Mouse (Mus musculus) mouse trophoblast stem cell (cell line): Measurements from ENCODE around the gene Kctd4.

Source experiments
- in situ Hi-C, 2 experiments: fragments of 300-500 bp; cut with MseI, MboI; formaldehyde crosslinking; loops; 2 replicates in 1 of 2; 3 replicates in 1 of 2; pipeline ENCODE4 v1.15.1; 2025

Gene Kctd4

DNA sequence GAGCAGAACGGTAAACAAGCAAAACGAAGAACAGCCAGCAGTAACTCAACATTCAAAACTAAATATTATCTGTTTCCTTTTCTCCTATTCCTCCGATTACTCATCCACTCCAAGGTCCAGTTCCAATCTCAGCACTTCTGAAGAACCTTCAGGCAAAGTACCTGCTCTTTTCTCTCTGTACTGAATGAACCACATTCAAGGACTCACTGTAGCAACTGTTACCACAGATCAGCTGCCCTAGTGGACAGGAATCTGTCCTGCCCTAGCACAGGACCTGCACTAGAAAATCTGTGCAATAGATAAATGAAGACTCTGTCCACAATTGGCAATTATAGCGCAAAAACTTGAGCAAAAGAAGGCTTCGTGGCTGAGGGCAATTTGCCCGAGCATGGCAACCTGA, 36.1 kb downstream of the Kctd4 start:
- in situ Hi-C loops: no loop called here

DNA sequence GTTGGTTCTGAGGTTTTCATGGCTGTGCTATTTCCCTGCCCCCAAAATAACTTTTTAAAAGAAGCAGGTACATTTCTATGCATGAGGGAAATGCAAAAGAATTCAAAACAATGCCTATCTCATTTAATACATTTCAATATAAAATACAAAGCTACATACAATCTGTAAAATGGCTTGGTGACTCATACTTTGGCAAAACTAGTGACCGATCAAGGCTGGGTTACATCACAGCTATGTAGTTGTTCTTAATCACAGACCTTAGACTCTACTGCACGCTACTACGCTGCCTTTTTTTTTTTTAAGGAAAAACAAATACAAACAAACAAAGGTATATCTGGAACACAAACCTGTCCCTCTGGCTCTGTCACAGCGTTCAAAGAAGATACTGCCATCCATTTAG, 37.6 kb downstream of the Kctd4 start:
- in situ Hi-C loops: no loop called here

DNA sequence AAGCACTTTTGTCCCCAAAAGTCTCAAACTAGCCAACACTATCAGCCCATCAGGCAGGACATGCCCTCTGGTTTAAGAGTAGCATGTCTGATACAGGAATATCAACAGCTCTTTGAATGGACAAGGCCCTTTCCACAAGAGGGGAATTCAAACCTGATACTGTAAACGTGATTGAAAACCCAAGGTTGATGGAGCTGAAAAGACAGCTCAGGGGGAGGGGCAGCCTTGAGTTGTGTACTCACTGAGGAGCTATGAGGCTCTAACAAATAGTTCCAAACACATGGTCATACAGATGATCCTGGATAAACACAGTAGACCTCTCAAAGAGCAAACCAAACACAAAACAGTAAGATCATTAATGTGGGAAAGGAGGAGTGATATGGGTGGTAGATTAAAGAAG, 43.3 kb downstream of the Kctd4 start:
- in situ Hi-C loops: no loop called here

DNA sequence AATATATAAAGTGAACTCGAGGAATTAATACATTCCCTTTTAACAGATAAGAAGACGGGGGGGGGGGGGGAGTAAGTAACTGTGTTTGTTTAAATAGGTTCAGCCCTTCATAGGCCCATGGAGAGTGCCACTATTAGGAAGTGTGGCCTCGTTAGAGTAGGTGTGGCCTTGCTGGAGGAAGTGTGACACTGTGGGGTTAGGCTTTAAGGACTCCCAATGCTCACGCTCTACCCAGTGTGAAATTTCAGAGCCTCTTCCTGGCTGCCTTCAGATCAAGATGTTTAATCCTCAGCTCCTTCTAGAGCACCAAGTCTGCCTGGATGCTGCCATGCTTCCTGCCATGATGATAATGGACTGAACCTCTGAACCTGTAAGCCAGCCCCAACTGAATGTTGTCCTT, 47.0 kb downstream of the Kctd4 start:
- in situ Hi-C loops: no loop called here

DNA sequence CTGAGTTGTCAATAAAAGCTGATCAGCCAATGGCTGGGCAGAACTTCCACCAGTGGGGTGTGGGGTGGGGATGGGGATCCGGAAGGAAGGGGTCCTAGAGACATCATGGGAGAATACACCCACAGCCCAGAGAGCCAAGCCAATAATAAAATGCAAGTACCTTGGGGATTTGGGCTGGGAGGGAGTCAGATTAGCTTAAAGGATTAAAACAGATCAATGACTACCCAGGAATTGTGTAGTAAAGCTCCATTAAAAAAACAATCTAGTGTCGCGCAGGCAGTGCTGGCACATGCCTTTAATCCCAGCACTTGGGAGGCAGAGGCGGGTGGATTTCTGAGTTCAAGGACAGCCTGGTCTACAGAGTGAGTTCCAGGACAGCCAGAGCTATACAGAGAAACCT, 50.2 kb downstream of the Kctd4 start:
- in situ Hi-C loops: no loop called here

DNA sequence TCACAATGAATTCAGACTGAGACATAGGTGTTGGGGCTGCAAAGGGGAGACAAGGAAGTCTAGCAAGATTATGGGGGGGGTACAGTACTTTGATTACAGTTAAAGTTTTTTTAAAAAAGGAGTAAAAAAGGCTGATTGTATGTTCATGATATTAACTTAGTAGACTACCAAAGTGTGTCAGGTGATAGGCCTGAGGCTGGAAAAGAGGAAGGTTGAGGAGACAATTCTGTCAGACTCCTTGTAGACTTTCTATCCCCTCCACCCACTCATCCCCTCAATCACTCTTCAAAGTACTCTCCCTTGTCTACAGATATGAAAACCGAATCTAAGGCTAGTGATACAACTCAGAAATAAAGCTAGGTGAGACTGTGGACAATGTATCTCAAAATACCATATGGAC, 53.4 kb downstream of the Kctd4 start:
- in situ Hi-C loops: no loop called here

DNA sequence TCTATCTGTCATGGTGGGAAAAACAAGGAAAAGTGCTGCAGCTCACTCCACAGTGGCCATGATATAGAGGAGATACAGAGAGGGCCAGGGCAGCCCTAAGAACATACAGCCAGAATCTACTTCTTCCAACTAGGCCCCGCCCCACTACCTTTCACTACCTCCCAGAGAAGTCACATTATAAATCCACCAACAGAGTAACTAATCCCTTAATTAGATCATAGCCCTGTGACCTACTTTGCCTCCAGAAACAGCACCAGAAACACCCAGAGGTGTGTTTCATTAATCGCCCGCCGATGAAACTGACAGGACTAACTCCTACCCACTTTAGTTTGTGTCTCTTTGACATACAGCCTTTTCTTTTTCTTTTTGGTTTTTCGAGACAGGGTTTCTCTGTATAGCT, 54.4 kb downstream of the Kctd4 start:
- in situ Hi-C loops: no loop called here

DNA sequence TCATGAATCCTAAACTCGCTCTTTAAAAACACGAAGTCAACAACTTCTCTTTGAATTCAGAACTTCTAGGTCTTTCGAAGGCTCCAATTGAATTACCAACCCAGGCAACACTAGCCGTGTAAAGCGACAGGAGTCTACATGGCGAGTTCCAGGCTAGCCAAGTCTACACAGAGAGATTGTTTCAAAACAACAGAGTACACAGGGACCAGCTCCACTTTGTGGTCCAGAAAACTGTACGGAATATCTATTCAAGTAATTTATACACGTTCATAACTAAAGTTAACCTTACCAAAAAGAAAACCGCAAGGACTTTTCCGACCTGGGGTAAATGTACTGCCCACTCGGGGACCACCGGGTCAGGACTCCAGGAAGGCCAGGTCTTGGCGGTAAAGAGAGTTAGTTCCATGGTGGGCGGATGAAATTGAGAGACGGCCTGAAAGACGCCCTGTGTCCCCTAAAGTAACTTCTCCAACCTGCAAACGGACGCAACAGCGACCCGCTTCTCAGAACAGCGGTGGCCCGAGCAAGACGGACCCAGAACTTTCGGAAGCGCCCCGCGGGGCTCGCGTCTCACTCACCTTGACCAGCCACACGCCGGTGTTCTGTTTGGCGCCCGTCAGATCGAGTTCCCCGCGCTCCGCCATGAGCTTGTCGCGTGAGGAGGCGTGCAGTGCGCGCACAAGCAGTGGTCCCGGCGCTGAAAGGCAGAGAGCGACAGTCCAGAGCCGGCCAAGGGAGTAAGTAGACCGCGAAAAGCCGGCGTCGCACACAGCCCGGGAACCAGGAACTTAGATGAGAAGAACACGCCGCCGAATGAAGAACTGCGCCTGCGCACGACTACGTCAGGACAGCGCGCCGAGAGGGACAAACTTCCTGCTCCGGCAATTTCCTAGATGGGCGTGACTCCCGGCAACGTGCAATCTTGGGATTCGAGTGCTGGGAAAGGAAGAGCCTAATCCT, 55.6 kb downstream of the Kctd4 start, which contains the start of gene Gtf2f2:
TSS of gene Gtf2f2 (minus strand) at position 764 of the 960 bp plus-strand sequence.
- in situ Hi-C loops: no loop called here

DNA sequence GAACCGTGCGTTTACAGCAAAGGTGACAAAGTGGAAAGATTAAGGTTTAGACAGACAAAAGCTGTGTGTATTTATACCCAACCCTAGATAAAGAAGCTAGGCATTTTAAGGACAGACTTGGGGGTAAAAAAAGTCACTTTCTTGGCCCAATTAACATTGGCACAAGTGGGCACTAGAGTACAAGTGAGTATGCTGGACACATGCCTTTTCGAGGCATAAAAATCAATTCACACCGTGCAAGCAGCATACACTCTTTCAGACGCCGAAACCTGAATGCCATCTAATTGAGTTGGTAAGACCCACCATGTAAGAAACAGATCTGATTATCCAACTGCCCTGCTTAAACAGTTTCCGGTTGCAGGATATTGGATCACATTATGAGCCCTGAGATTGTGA, 56.3 kb downstream of the Kctd4 start:
- in situ Hi-C loops: no loop called here

DNA sequence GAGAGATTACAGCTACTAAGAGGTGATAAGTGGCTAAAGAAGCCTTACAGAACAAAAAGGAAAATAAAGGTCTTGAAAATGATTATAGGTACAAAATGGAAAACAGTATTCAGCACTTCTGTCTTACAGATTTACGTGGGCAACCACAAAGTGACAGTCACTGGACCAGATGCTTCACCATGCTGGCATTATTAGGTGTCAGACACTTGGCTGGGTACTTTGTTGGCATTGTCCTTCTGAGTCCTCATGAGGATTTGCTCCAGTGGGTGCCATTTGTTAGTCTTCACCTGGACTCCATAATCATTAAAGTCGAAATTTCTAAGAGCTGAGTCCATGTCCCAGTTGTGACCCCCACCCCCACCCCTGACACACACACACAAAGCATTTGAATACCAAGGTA, 59.5 kb downstream of the Kctd4 start:
- in situ Hi-C loops: no loop called here
